Mouse (Mus musculus) embryonic facial prominence, embryonic 13.5 days (tissue): ENCODE results near the gene Nudt13. TPM values are rescaled to one million over a fixed set of nuclear protein-coding genes. Genes with fewer than 3 reads are reported as not detected.

Experiments used
- ATAC-seq: fragments of 200-750 bp; cut with Nextera tagmentation; 2 replicates; pipeline ENCODE4 v1.8.0; 2017; ENCODE audit warnings: low read depth; ENCODE audit not compliant: insufficient number of reproducible peaks, insufficient read depth, low FRiP score, low TSS enrichment
- H3K27ac ChIP-seq: fragments of 300-500 bp; sonication (generic); 2 replicates; pipeline ENCODE4 v1.5.1; 2015; ENCODE audit warnings: moderate library complexity, mild to moderate bottlenecking, inconsistent platforms
- H3K27me3 ChIP-seq: fragments of 300-500 bp; sonication (generic); 2 replicates; pipeline ENCODE4 v1.6.1; 2015; ENCODE audit warnings: mild to moderate bottlenecking, inconsistent platforms
- H3K36me3 ChIP-seq: fragments of 300-500 bp; sonication (generic); 2 replicates; pipeline ENCODE4 v1.6.1; 2015; ENCODE audit warnings: mild to moderate bottlenecking, inconsistent platforms
- H3K4me1 ChIP-seq: fragments of 300-500 bp; sonication (generic); 2 replicates; pipeline ENCODE4 v1.6.1; 2015; ENCODE audit warnings: inconsistent platforms
- H3K4me2 ChIP-seq: fragments of 300-500 bp; sonication (generic); 2 replicates; pipeline ENCODE4 v1.6.1; 2015; ENCODE audit warnings: moderate library complexity, mild to moderate bottlenecking, inconsistent platforms
- H3K4me3 ChIP-seq: fragments of 300-500 bp; sonication (generic); 2 replicates; pipeline ENCODE4 v1.5.1; 2015; ENCODE audit warnings: mild to moderate bottlenecking, inconsistent platforms
- H3K9ac ChIP-seq: fragments of 300-500 bp; sonication (generic); 2 replicates; pipeline ENCODE4 v1.6.1; 2015; ENCODE audit warnings: mild to moderate bottlenecking, inconsistent platforms
- H3K9me3 ChIP-seq: fragments of 300-500 bp; sonication (generic); 2 replicates; pipeline ENCODE4 v1.6.1; 2016; ENCODE audit warnings: inconsistent platforms
- WGBS: fragments of 180-500 bp; shearing (Covaris S2); methylation state at CpG from one replicate; pipeline ENCODE4 v1.1.7; 2015; ENCODE audit warnings: mixed read lengths; 5-methylcytosine and 5-hydroxymethylcytosine counted together
- polyA plus RNA-seq: library from polyadenylated mRNA; unstranded; fragments of >200 nt; fragmentation: Nextera tagmentation; extraction: Ambion mirVana; gene quantifications from 2 replicates; pipeline ENCODE4 v1.2.1, GENCODE M21; 2015

The Nudt13 gene
- polyA plus RNA-seq, 1 experiment from 2014 or later = 21.4 TPM

- no peak overlapping the region for H3K4me3 ChIP-seq
- H3K27ac ChIP-seq = no peak overlapping the region
- peaks cover 8% of the 10 kb centered on the region; the same call in 1 of the 2 replicates for H3K4me1 ChIP-seq
- no peak overlapping the region for H3K9ac ChIP-seq
- no peaks in the 10 kb centered on the region for H3K9me3 ChIP-seq
- H3K27me3 ChIP-seq = no peaks in the 10 kb centered on the region
- peaks cover 42% of the 10 kb centered on the region for H3K36me3 ChIP-seq
- ATAC-seq = no peak
- H3K4me2 ChIP-seq = no peak overlapping the region
- WGBS = 93% methylated on average over 9 of the region's 9 CpGs
These were observed 51.4 kb downstream of the Nudt13 start for GRCm38 (mm10) chr14:20345885-20346284.

GRCm38 (mm10) chr14:20347441-20347990, 53.0 kb downstream of the Nudt13 start:
- Histone ChIP-seq H3K4me2 (peak overlapping the region; percentile 70), H3K27ac (peak overlapping the region; percentile 91), H3K9me3 (no peaks in the 10 kb centered on the region), H3K4me3 (peak overlapping the region; percentile 80), H3K4me1 (peaks cover 8% of the 10 kb centered on the region; the same call in 1 of the 2 replicates), H3K27me3 (no peaks in the 10 kb centered on the region), H3K9ac (peak overlapping the region; percentile 97), H3K36me3 (peaks cover 38% of the 10 kb centered on the region)
- 2% methylated on average over 15 of the region's 15 CpGs for WGBS
- no peak; the same call in 1 of the 2 replicates for ATAC-seq

GRCm38 (mm10) chr14:20347991-20348541, 53.6 kb downstream of the Nudt13 start, which contains the start of the genes Ecd and Fam149b:
Gene Ecd (minus strand): TSS chr14:20348121.
Gene Fam149b (plus strand): TSS chr14:20348162.
- H3K4me2 ChIP-seq = peak within 1 kb of the TSS; percentile 70
- no peaks in the 10 kb centered on the region for H3K9me3 ChIP-seq
- H3K9ac ChIP-seq = peak within 1 kb of the TSS; percentile 97
- peaks cover 8% of the 10 kb centered on the region; the same call in 1 of the 2 replicates for H3K4me1 ChIP-seq
- peak; percentile 97 for ATAC-seq
- peak within 1 kb of the TSS; percentile 80 for H3K4me3 ChIP-seq
- no peaks in the 10 kb centered on the region for H3K27me3 ChIP-seq
- peak within 1 kb of the TSS; percentile 91 for H3K27ac ChIP-seq
- under 1% methylated on average over 42 of the region's 42 CpGs for WGBS
- peaks cover 39% of the 10 kb centered on the region for H3K36me3 ChIP-seq

GRCm38 (mm10) chr14:20363230-20363629, 68.7 kb downstream of the Nudt13 start:
- WGBS = 96% methylated on average over 4 of the region's 4 CpGs
- Histone ChIP-seq H3K9me3 (no peaks in the 10 kb centered on the region), H3K27me3 (no peaks in the 10 kb centered on the region), H3K9ac (no peak overlapping the region), H3K36me3 (peaks cover 78% of the 10 kb centered on the region), H3K4me2 (no peak overlapping the region), H3K4me3 (no peak overlapping the region), H3K4me1 (no peaks in the 10 kb centered on the region), H3K27ac (no peak overlapping the region)
- ATAC-seq = no peak

Other genes starting within 250 kb of the Nudt13 start
- gene Saysd1, start 156.2 kb upstream of the Nudt13 start, polyA plus RNA-seq = 12.0 and 18.7 TPM in 2 replicates
- gene Kcnk5, start 112.9 kb upstream of the Nudt13 start, polyA plus RNA-seq = 4.9 and 5.0 TPM in 2 replicates
- gene Kcnk16, start 25.5 kb upstream of the Nudt13 start, polyA plus RNA-seq = not detected in 2 replicates
- 56.3 and 57.5 TPM in 2 replicates for gene Ecd, start 53.4 kb downstream of the Nudt13 start, polyA plus RNA-seq
- gene Fam149b, start 53.5 kb downstream of the Nudt13 start, polyA plus RNA-seq = 40.8 and 42.0 TPM in 2 replicates
- 239 and 265 TPM in 2 replicates for gene Dnajc9, start 94.2 kb downstream of the Nudt13 start, polyA plus RNA-seq
- 87.1 and 94.8 TPM in 2 replicates for gene Mrps16, start 98.9 kb downstream of the Nudt13 start, polyA plus RNA-seq
- gene Cfap70, start 157.5 kb downstream of the Nudt13 start, polyA plus RNA-seq = 0.34 and 0.59 TPM in 2 replicates
- gene Anxa7, start 185.4 kb downstream of the Nudt13 start, polyA plus RNA-seq = 39.5 and 42.0 TPM in 2 replicates
- gene Mss51, start 202.2 kb downstream of the Nudt13 start, polyA plus RNA-seq = 1.6 and 1.7 TPM in 2 replicates